Mouse (Mus musculus) neural tube, embryonic 10.5 days (tissue): ENCODE data around the gene Gm10251.
"Not testable (repeated sequence)": the region's sequence is repeated elsewhere in the genome, so short reads cannot be mapped to it uniquely, and the experiment has no call there.

Source experiments
- DNase-seq: peaks from one replicate; pipeline ENCODE4 v3.0.0-alpha.2; 2017; ENCODE audit warnings: low spot score; ENCODE audit errors: extremely low spot score

The Gm10251 gene

GRCm38 (mm10) chr14:6684070-6684469 lies at the start of gene Gm10251:
Gene Gm10251 (minus strand): TSS chr14:6684170.
- not testable (repeated sequence) for DNase-seq

DNA sequence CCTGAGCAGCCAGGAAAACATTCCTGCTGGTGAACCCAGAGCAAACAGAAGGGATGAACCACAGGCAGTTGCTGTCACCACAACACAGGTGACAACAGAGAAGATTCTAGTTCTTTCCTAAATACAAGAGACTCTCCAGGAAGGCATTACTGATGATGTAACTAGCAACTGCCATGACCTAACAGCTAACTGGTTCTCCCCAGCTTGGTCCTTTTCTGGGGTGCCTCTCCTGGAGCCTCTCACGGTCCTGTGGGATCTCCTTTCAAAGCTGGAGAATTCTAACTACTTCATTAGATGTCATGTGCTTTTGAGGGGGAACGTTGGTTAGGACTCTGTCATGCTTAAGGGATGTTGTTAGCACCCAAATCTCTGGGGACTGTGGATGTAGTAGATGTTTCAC lies 36.2 kb upstream of the Gm10251 start, which contains the start of gene Gm8050:
TSS of gene Gm8050 (minus strand) at position 101 of the 400 bp plus-strand sequence.
- DNase-seq, result not testable (repeated sequence)

DNA sequence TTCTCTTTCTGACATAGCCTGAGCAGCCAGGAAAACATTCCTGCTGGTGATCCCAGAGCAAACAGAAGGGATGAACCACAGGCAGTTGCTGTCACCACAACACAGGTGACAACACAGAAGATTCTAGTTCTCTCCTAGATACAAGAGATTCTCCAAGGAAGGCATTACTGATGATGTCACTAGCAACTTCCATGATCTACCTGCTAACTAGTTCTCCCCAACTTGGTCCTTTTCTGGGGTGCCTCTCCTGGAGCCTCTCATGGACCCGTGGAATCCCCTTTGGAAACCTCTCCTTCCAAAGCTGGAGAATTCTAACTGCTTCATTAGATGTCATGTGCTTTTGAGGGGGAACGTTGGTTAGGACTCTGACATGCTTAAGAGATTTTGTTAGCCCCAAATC lies 61.7 kb downstream of the Gm10251 start, which contains the start of gene Gm3460:
TSS of gene Gm3460 (minus strand) at position 101 of the 400 bp plus-strand sequence.
- DNase-seq, result not testable (repeated sequence)

GRCm38 (mm10) chr14:6606436-6606835 lies 77.5 kb downstream of the Gm10251 start:
- not testable (repeated sequence) for DNase-seq

DNA sequence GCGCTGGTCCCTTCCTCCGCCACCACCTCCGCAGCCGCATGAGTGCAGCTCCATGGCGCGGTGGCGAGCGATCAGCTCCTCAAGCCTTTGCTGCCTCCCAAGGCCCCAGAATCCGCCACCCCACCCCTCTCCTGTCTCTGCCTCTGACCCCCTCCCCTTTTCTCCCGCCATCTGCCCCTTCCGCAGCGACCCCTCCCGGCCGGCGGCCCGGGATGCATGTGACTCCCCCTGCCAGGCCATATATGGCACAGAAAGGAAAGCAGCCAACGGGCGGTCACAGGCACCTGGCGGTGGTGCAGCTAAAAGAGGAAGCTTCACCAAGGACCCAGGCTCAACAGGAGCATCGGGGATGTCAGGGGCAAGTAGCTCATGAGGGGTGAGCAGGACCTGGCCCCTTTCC lies 79.0 kb downstream of the Gm10251 start:
- peak; percentile 49 for DNase-seq

GRCm38 (mm10) chr14:6604551-6604950 lies 79.4 kb downstream of the Gm10251 start:
- DNase-seq, result peak; percentile 20

DNA sequence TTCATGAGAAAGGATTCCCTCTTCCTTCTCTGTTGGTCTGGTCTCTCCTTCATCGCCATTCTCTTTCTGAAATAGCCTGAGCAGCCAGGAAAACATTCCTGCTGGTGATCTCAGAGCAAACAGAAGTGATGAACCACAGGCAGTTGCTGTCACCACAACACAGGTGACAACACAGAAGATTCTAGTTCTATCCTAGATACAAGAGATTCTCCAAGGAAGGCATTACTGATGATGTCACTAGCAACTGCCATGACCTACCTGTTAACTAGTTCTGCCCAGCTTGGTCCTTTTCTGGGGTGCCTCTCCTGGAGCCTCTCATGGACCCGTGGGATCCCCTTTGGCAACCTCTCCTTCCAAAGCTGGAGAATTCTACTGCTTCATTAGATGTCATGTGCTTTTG lies 93.5 kb downstream of the Gm10251 start, which contains the start of gene Gm3629:
TSS of gene Gm3629 (minus strand) at position 101 of the 400 bp plus-strand sequence.
- DNase-seq, result not testable (repeated sequence)
